Mouse (Mus musculus): Measurements from ENCODE around the gene Recql. TPM values are rescaled to one million over a fixed set of nuclear protein-coding genes. Genes with fewer than 3 reads are reported as not detected.

Gene Recql
- polyA plus RNA-seq (2011; ENCODE audit: insufficient read depth, insufficient read length, low replicate concordance, missing spikeins): 47.4 and 59.3 TPM in 2 replicates

DNA sequence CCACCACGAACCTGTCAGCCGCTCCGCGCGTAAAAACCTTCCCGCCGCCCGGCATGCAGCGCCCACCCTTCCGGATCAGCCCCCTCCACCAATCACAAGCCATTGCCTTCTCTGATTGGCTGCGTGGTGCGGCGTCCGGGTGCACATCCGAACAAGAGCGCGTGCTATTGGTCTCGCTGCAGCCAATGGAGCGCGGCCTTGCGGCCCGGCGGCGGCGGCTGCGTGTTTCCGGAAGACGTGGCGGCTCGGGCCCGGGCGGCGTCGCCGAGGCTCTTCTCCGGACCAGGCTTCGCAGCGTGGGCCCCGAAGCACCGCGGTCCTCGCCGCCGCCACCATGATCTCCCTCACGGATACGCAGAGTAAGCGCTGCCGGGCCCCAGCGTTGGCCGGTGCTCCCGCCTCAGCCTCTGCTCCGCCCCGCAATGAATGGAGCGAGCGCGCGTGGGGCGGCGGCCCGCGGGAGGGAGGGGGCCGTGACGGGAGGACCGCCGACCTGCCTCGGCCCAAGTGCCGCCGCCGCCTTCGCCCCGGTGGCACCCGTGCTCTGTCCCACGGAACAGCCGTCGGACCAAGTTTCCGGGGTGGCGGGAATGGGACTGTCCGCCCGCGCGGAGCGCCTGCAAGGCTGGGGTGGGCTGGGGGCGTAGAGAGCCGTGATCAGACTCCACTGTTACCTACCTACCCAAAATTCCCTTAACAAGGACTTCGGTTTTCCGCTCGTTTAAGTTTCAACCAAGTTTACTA is at the start of gene Recql, which contains the start of gene Golt1b:
Gene Recql, minus strand, starts transcription at position 77 of the 744 bp plus-strand sequence.
Gene Golt1b, plus strand, starts transcription at position 211 of the 744 bp plus-strand sequence.
- H3K4me3 ChIP-seq (replicated peaks; ENCODE audit: control insufficient read depth, low read depth, low read length): peak within 1 kb of the TSS; percentile 99
- peak within 1 kb of the TSS; percentile 85 for H3K27ac ChIP-seq (ENCODE audit: control insufficient read depth, insufficient read depth, low read depth, low read length, poor library complexity)
- H3K4me1 ChIP-seq (ENCODE audit: control insufficient read depth, insufficient read depth, low read length): no peaks in the 10 kb centered on the region; the same call in 1 of the 2 replicates
- under 1% methylated on average over 82 of the region's 87 CpGs for WGBS
- TF ChIP-seq CTCF (IDR thresholded peaks at IDR 0.05; ENCODE audit: control insufficient read depth, insufficient read depth, low read length) (no peak), POLR2A (IDR thresholded peaks at IDR 0.05; ENCODE audit: borderline replicate concordance, control insufficient read depth, low read depth, low read length) (peak; percentile 66; the same call in 1 of the 2 replicates)

- TF ChIP-seq CTCF (IDR thresholded peaks at IDR 0.05; ENCODE audit: control insufficient read depth, insufficient read depth, low read length) (no peak), POLR2A (IDR thresholded peaks at IDR 0.05; ENCODE audit: borderline replicate concordance, control insufficient read depth, low read depth, low read length) (no peak)
- Histone ChIP-seq H3K27ac (ENCODE audit: control insufficient read depth, insufficient read depth, low read depth, low read length, poor library complexity) (no peak overlapping the region), H3K4me3 (replicated peaks; ENCODE audit: control insufficient read depth, low read depth, low read length) (no peak overlapping the region), H3K4me1 (ENCODE audit: control insufficient read depth, insufficient read depth, low read length) (no peaks in the 10 kb centered on the region)
Observed at GRCm38 (mm10) chr6:142429072-142429471, 42.2 kb upstream of the Recql start.

DNA sequence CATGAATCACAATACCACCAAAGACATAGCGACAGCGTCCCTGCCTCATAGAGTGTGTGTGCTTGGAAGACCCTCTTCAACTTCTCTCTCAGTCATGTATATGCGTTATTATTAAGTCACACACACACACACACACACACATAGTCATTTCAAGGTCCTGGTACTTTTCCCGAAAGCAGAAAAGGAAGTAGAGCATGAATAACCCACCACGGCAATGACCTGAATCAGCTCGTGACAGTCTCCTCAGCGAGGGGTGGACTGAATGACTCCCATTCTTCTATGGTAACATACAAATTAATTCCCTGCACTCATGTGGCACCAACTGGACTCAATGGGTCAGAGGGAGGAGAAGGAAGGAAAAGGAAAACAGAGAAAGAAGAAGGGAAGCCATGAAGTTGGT is 38.1 kb upstream of the Recql start:
- Histone ChIP-seq H3K4me1 (ENCODE audit: control insufficient read depth, insufficient read depth, low read length) (no peaks in the 10 kb centered on the region), H3K4me3 (replicated peaks; ENCODE audit: control insufficient read depth, low read depth, low read length) (no peak overlapping the region), H3K27ac (ENCODE audit: control insufficient read depth, insufficient read depth, low read depth, low read length, poor library complexity) (no peak overlapping the region)
- TF ChIP-seq POLR2A (IDR thresholded peaks at IDR 0.05; ENCODE audit: borderline replicate concordance, control insufficient read depth, low read depth, low read length) (no peak), CTCF (IDR thresholded peaks at IDR 0.05; ENCODE audit: control insufficient read depth, insufficient read depth, low read length) (no peak)
- 39% methylated on average over 7 of the region's 7 CpGs for WGBS

GRCm38 (mm10) chr6:142414597-142414996 is 27.7 kb upstream of the Recql start:
- WGBS: 2% methylated on average over 24 of the region's 24 CpGs
- no peak overlapping the region for H3K4me3 ChIP-seq (replicated peaks; ENCODE audit: control insufficient read depth, low read depth, low read length)
- TF ChIP-seq CTCF (IDR thresholded peaks at IDR 0.05; ENCODE audit: control insufficient read depth, insufficient read depth, low read length): no peak
- no peak for TF ChIP-seq POLR2A (IDR thresholded peaks at IDR 0.05; ENCODE audit: borderline replicate concordance, control insufficient read depth, low read depth, low read length)

DNA sequence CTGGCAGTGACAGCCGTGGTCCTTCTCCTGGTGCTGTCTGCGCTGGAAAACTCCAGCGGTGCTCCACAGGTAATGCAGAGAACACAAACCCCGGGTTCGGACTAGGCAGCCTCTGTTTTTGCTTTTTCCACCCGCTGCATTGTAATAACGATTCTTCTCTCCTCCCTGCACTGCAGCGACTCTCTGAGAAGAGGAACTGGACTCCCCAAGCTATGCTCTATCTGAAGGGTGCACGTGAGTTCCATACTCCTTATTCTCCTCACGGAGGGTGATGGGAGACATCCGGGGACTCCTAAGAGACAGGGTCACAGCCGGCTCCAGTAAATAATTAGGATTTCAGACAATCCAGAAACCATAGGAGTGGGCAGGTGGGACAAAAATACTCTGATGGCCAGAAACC is 27.0 kb upstream of the Recql start:
- Histone ChIP-seq H3K27ac (ENCODE audit: control insufficient read depth, insufficient read depth, low read depth, low read length, poor library complexity) (no peak overlapping the region), H3K4me1 (ENCODE audit: control insufficient read depth, insufficient read depth, low read length) (no peaks in the 10 kb centered on the region), H3K4me3 (replicated peaks; ENCODE audit: control insufficient read depth, low read depth, low read length) (no peak overlapping the region)
- 11% methylated on average over 12 of the region's 12 CpGs for WGBS
- TF ChIP-seq POLR2A (IDR thresholded peaks at IDR 0.05; ENCODE audit: borderline replicate concordance, control insufficient read depth, low read depth, low read length): no peak
- no peak for TF ChIP-seq CTCF (IDR thresholded peaks at IDR 0.05; ENCODE audit: control insufficient read depth, insufficient read depth, low read length)

More at GRCm38 (mm10) chr6:142414597-142414996, 27.7 kb upstream of the Recql start:
- no peak overlapping the region for H3K27ac ChIP-seq (ENCODE audit: control insufficient read depth, insufficient read depth, low read depth, low read length, poor library complexity)
- no peaks in the 10 kb centered on the region for H3K4me1 ChIP-seq (ENCODE audit: control insufficient read depth, insufficient read depth, low read length)

DNA sequence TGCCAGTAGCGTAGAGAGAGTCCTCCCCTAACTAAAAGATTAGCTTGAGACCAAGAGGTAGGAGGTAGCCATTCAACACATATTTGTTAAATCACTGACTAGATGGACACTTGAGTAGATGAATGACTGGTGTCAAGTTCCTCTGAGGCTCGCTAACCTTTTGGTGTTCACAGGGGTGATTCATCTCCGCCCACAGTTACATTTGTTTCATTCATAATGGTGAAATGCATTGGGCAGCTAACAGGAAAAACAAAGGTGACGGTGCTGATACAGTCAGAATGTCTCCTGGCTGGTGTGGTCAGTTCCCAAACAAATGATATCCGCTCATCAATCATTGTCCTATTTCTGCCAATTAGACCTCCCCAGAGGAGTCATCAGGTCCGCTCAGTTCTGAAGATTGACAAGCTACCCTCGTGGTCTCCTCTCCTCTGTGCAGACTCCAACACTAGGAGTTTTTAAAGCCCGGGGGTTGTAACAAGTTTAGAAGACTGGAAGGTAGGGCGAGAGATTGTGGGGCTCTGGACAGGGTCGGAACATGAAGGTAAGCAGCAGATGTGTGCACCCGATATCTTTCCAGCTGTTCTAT is 26.1 kb upstream of the Recql start, which contains the start of gene Spx:
Gene Spx, plus strand, starts transcription at position 536 of the 586 bp plus-strand sequence.
- Histone ChIP-seq H3K4me1 (ENCODE audit: control insufficient read depth, insufficient read depth, low read length) (no peaks in the 10 kb centered on the region), H3K4me3 (replicated peaks; ENCODE audit: control insufficient read depth, low read depth, low read length) (no peak within 1 kb of the TSS), H3K27ac (ENCODE audit: control insufficient read depth, insufficient read depth, low read depth, low read length, poor library complexity) (no peak within 1 kb of the TSS)
- 71% methylated on average over 11 of the region's 11 CpGs for WGBS
- TF ChIP-seq CTCF (IDR thresholded peaks at IDR 0.05; ENCODE audit: control insufficient read depth, insufficient read depth, low read length) (no peak), POLR2A (IDR thresholded peaks at IDR 0.05; ENCODE audit: borderline replicate concordance, control insufficient read depth, low read depth, low read length) (no peak)

DNA sequence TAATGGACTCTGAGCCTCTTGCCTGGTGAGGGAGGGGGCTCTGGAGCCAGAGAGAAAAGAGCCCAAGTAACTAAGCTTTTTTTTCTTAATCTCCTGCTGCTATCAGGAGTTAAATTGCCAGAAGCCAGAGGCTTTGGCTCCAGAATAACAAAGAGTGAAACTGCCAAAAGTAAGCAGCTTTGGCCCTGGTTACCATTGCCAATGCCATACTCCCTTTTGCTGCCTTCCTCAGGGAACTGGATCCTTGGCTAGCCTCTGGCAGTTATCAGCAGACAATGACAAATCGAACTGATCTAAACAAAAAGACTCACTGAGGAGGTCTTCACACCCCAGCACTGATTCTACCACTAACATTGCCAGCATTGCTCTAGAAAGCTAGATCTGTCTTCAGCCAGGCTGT is 24.3 kb upstream of the Recql start:
- Histone ChIP-seq H3K4me1 (ENCODE audit: control insufficient read depth, insufficient read depth, low read length) (no peaks in the 10 kb centered on the region), H3K27ac (ENCODE audit: control insufficient read depth, insufficient read depth, low read depth, low read length, poor library complexity) (no peak overlapping the region), H3K4me3 (replicated peaks; ENCODE audit: control insufficient read depth, low read depth, low read length) (no peak overlapping the region)
- 25% methylated on average over 1 of the region's 1 CpGs for WGBS
- TF ChIP-seq CTCF (IDR thresholded peaks at IDR 0.05; ENCODE audit: control insufficient read depth, insufficient read depth, low read length) (no peak), POLR2A (IDR thresholded peaks at IDR 0.05; ENCODE audit: borderline replicate concordance, control insufficient read depth, low read depth, low read length) (no peak)

GRCm38 (mm10) chr6:142395756-142396155 is 8.9 kb upstream of the Recql start:
- no peak for TF ChIP-seq POLR2A (IDR thresholded peaks at IDR 0.05; ENCODE audit: borderline replicate concordance, control insufficient read depth, low read depth, low read length)
- TF ChIP-seq CTCF (IDR thresholded peaks at IDR 0.05; ENCODE audit: control insufficient read depth, insufficient read depth, low read length): no peak
- no peaks in the 10 kb centered on the region for H3K4me1 ChIP-seq (ENCODE audit: control insufficient read depth, insufficient read depth, low read length)
- H3K4me3 ChIP-seq (replicated peaks; ENCODE audit: control insufficient read depth, low read depth, low read length): no peak overlapping the region
- 70% methylated on average over 6 of the region's 6 CpGs for WGBS
- no peak overlapping the region for H3K27ac ChIP-seq (ENCODE audit: control insufficient read depth, insufficient read depth, low read depth, low read length, poor library complexity)
